Mouse (Mus musculus) hindbrain, embryonic 10.5 days (tissue): ENCODE data around the gene Lypd4. TPM values are rescaled to one million over a fixed set of nuclear protein-coding genes. Genes with fewer than 3 reads are reported as not detected.
A peak's percentile ranks its signal among the peaks of the same experiment; 100 is the strongest.

Experiments used
- DNase-seq: peaks from one replicate; pipeline ENCODE4 v3.0.0-alpha.2; 2017; ENCODE audit warnings: low spot score
- H3K27ac ChIP-seq: fragments of 300-500 bp; sonication (generic); 2 replicates; pipeline ENCODE4 v1.5.1; 2016; ENCODE audit warnings: mild to moderate bottlenecking, moderate library complexity
- H3K27me3 ChIP-seq: fragments of 300-500 bp; sonication (generic); 2 replicates; pipeline ENCODE4 v1.6.1; 2016; ENCODE audit warnings: mild to moderate bottlenecking; ENCODE audit not compliant: poor library complexity, insufficient read depth, severe bottlenecking
- H3K36me3 ChIP-seq: fragments of 300-500 bp; sonication (generic); 2 replicates; pipeline ENCODE4 v1.6.1; 2016; ENCODE audit warnings: mild to moderate bottlenecking, moderate library complexity
- H3K4me1 ChIP-seq: fragments of 300-500 bp; sonication (generic); replicated peaks from 2 replicates; pipeline ENCODE4 v1.6.1; 2016; ENCODE audit warnings: mild to moderate bottlenecking
- H3K4me3 ChIP-seq: fragments of 300-500 bp; sonication (generic); 2 replicates; pipeline ENCODE4 v1.5.1; 2016; ENCODE audit warnings: mild to moderate bottlenecking, moderate library complexity
- H3K9me3 ChIP-seq: fragments of 300-500 bp; sonication (generic); 2 replicates; pipeline ENCODE4 v1.6.1; 2016; ENCODE audit warnings: mild to moderate bottlenecking, moderate library complexity
- WGBS: fragments of 180-500 bp; shearing (Covaris S2); methylation state at CpG from one replicate; pipeline ENCODE4 v1.1.7; 2016; 5-methylcytosine and 5-hydroxymethylcytosine counted together
- polyA plus RNA-seq: library from polyadenylated mRNA; unstranded; fragments of >200 nt; fragmentation: Nextera tagmentation; extraction: Ambion mirVana; gene quantifications from 2 replicates; pipeline ENCODE4 v1.2.1, GENCODE M21; 2016

Lypd4 gene
- polyA plus RNA-seq, 1 experiment from 2014 or later = not detected

DNA sequence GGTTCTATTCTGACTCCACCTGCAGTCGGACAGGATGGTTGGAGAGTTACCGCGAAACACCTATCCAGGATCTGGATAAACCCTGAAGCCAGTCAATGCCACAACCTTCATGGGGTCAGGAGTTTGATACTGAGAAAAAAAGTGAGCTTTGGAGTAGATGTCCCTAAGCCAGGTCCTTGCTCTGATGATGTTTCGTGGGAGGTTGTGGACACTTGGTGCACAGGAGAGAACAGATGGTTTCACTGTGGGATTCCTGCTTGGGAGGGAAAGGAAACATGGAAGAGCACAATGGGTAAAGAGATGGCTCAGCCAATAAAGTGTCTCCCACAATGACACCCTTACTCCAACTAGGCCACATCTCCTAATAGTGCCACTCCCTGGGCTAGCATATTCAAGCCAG, 42.6 kb downstream of the Lypd4 start:
- Histone ChIP-seq H3K27ac (no peak overlapping the region), H3K36me3 (no peaks in the 10 kb centered on the region), H3K4me1 (no peaks in the 10 kb centered on the region), H3K9me3 (no peaks in the 10 kb centered on the region), H3K4me3 (no peak overlapping the region), H3K27me3 (no peaks in the 10 kb centered on the region)
- DNase-seq = no peak
- 95% methylated on average over 4 of the region's 4 CpGs for WGBS

GRCm38 (mm10) chr7:24824452-24824851, 45.3 kb downstream of the Lypd4 start:
- no peak for DNase-seq
- WGBS = 77% methylated on average over 7 of the region's 7 CpGs
- Histone ChIP-seq H3K27me3 (no peaks in the 10 kb centered on the region), H3K36me3 (no peaks in the 10 kb centered on the region), H3K27ac (no peak overlapping the region), H3K4me3 (no peak overlapping the region), H3K9me3 (no peaks in the 10 kb centered on the region), H3K4me1 (no peaks in the 10 kb centered on the region)

DNA sequence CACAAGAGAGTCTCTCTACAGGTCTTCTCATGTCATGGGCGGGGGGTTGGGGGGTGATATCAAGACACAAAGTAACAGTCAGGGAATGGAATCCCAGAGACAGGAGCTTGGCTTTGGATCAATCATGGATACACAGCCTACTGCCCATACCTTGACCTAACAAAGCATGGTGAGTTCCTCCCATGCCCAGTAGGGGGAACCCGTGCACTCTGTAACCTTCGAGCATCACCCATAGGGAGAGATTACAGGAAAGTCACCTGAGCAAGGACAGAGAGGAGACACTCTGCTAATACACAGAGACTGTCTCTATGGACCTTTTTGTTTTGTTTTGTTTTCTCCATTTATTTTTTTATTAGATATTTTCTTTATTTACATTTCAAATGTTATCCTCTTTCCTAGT, 52.2 kb downstream of the Lypd4 start:
- Histone ChIP-seq H3K4me1 (no peaks in the 10 kb centered on the region), H3K36me3 (no peaks in the 10 kb centered on the region), H3K27ac (no peak overlapping the region), H3K9me3 (no peaks in the 10 kb centered on the region), H3K27me3 (no peaks in the 10 kb centered on the region), H3K4me3 (no peak overlapping the region)
- peak; percentile 73 for DNase-seq
- WGBS = 2% methylated on average over 3 of the region's 3 CpGs

Other genes starting within 250 kb of the Lypd4 start
- gene Lypd3, start 233.4 kb downstream of the Lypd4 start, polyA plus RNA-seq = 0.47 and 2.1 TPM in 2 replicates
- gene Tex101, start 193.3 kb downstream of the Lypd4 start, polyA plus RNA-seq = not detected in 2 replicates
- not detected in 2 replicates for gene BC049730, start 160.7 kb downstream of the Lypd4 start, polyA plus RNA-seq
- gene Gm4763, start 143.0 kb downstream of the Lypd4 start, polyA plus RNA-seq = not detected in 2 replicates
- gene Cd177, start 109.6 kb downstream of the Lypd4 start, polyA plus RNA-seq = not detected in 2 replicates
- gene Ceacam10, start 92.7 kb downstream of the Lypd4 start, polyA plus RNA-seq = 0.21 TPM in 1 of 2 replicates, not detected in the other
- gene Gm9844, start 7.7 kb downstream of the Lypd4 start, polyA plus RNA-seq = 15.5 and 24.3 TPM in 2 replicates
- gene Dmrtc2, start 116 bp upstream of the Lypd4 start, polyA plus RNA-seq = not detected in 2 replicates
- gene Rps19, start 14.4 kb upstream of the Lypd4 start, polyA plus RNA-seq = 1,985 and 2,165 TPM in 2 replicates
- gene Cd79a, start 27.4 kb upstream of the Lypd4 start, polyA plus RNA-seq = 0.13 and 0.29 TPM in 2 replicates
- gene Arhgef1, start 33.0 kb upstream of the Lypd4 start, polyA plus RNA-seq = 72.4 and 76.0 TPM in 2 replicates
- 0.42 and 2.7 TPM in 2 replicates for gene Gm4881, start 74.6 kb upstream of the Lypd4 start, polyA plus RNA-seq
- 98.4 and 126 TPM in 2 replicates for gene Rabac1, start 102.8 kb upstream of the Lypd4 start, polyA plus RNA-seq
- gene Atp1a3, start 136.0 kb upstream of the Lypd4 start, polyA plus RNA-seq = 11.8 and 45.9 TPM in 2 replicates
- 5.5 and 7.9 TPM in 2 replicates for gene Grik5, start 202.4 kb upstream of the Lypd4 start, polyA plus RNA-seq
- 44.4 and 45.9 TPM in 2 replicates for gene Zfp574, start 202.6 kb upstream of the Lypd4 start, polyA plus RNA-seq